Mouse (Mus musculus) embryonic facial prominence, embryonic 11.5 days (tissue): ENCODE data around the gene Mcu. TPM values are rescaled to one million over a fixed set of nuclear protein-coding genes. Genes with fewer than 3 reads are reported as not detected.

ENCODE experiments used
- ATAC-seq: fragments of 200-750 bp; cut with Nextera tagmentation; replicated peaks from 2 replicates; pipeline ENCODE4 v1.8.0; 2017; ENCODE audit warnings: low read depth; ENCODE audit not compliant: insufficient number of reproducible peaks, low FRiP score, low TSS enrichment
- DNase-seq: peaks from one replicate; pipeline ENCODE4 v3.0.0-alpha.2; 2015; ENCODE audit warnings: low spot score
- H3K27ac ChIP-seq: fragments of 300-500 bp; sonication (generic); replicated peaks from 2 replicates; pipeline ENCODE4 v1.5.1; 2014; ENCODE audit warnings: mild to moderate bottlenecking, low read depth, low read length, control low read depth
- H3K27me3 ChIP-seq: fragments of 300-500 bp; sonication (generic); 2 replicates; pipeline ENCODE4 v1.6.1; 2014; ENCODE audit warnings: mild to moderate bottlenecking, low read length, moderate library complexity, mixed read lengths; ENCODE audit not compliant: control insufficient read depth, insufficient read depth
- H3K36me3 ChIP-seq: fragments of 300-500 bp; sonication (generic); replicated peaks from 2 replicates; pipeline ENCODE4 v1.6.1; 2014; ENCODE audit warnings: low read depth, mild to moderate bottlenecking, low read length, moderate library complexity, mixed read lengths; ENCODE audit not compliant: control insufficient read depth, insufficient read depth
- H3K4me1 ChIP-seq: fragments of 300-500 bp; sonication (generic); 2 replicates; pipeline ENCODE4 v1.6.1; 2014; ENCODE audit warnings: low read length, mixed read lengths; ENCODE audit not compliant: control insufficient read depth, insufficient read depth
- H3K4me2 ChIP-seq: fragments of 300-500 bp; sonication (generic); 2 replicates; pipeline ENCODE4 v1.6.1; 2014; ENCODE audit warnings: low read depth, mild to moderate bottlenecking, control low read depth, low read length, moderate library complexity
- H3K4me3 ChIP-seq: fragments of 300-500 bp; sonication (generic); 2 replicates; pipeline ENCODE4 v1.5.1; 2014; ENCODE audit warnings: low read depth, low read length, control low read depth
- H3K9ac ChIP-seq: fragments of 300-500 bp; sonication (generic); replicated peaks from 2 replicates; pipeline ENCODE4 v1.6.1; 2014; ENCODE audit warnings: mild to moderate bottlenecking, control low read depth, low read length
- H3K9me3 ChIP-seq: fragments of 300-500 bp; sonication (generic); replicated peaks from 2 replicates; pipeline ENCODE4 v1.6.1; 2016; ENCODE audit warnings: mild to moderate bottlenecking, low read length, inconsistent platforms, mixed read lengths; ENCODE audit not compliant: control insufficient read depth
- WGBS: fragments of 180-500 bp; shearing (Covaris S2); extraction: QIAGEN DNeasy Blood & Tissue Kit; methylation state at CpG from one replicate; pipeline ENCODE4 v1.1.7; 2014; 5-methylcytosine and 5-hydroxymethylcytosine counted together
- polyA plus RNA-seq: library from polyadenylated mRNA; unstranded; fragments of >200 nt; fragmentation: Nextera tagmentation; extraction: Ambion mirVana; gene quantifications from 2 replicates; pipeline ENCODE4 v1.2.1, GENCODE M21; 2014

The Mcu gene
- polyA plus RNA-seq, 1 experiment from 2014 or later = 25.3 TPM

- DNase-seq = peak; percentile 71
- no peak overlapping the region for H3K27ac ChIP-seq
- ATAC-seq = peak; percentile 83; the same call in 1 of the 2 replicates
- no peaks in the 10 kb centered on the region for H3K4me1 ChIP-seq
- H3K9me3 ChIP-seq = no peaks in the 10 kb centered on the region
- H3K36me3 ChIP-seq = no peaks in the 10 kb centered on the region
- WGBS = under 1% methylated on average over 12 of the region's 12 CpGs
- H3K27me3 ChIP-seq = no peaks in the 10 kb centered on the region
- H3K4me3 ChIP-seq = peak overlapping the region; percentile 27
- peak overlapping the region; percentile 53 for H3K4me2 ChIP-seq
- peak overlapping the region; percentile 5; the same call in 1 of the 2 replicates for H3K9ac ChIP-seq
These were observed 77.0 kb downstream of the Mcu start for GRCm38 (mm10) chr10:59539533-59539875.

DNA sequence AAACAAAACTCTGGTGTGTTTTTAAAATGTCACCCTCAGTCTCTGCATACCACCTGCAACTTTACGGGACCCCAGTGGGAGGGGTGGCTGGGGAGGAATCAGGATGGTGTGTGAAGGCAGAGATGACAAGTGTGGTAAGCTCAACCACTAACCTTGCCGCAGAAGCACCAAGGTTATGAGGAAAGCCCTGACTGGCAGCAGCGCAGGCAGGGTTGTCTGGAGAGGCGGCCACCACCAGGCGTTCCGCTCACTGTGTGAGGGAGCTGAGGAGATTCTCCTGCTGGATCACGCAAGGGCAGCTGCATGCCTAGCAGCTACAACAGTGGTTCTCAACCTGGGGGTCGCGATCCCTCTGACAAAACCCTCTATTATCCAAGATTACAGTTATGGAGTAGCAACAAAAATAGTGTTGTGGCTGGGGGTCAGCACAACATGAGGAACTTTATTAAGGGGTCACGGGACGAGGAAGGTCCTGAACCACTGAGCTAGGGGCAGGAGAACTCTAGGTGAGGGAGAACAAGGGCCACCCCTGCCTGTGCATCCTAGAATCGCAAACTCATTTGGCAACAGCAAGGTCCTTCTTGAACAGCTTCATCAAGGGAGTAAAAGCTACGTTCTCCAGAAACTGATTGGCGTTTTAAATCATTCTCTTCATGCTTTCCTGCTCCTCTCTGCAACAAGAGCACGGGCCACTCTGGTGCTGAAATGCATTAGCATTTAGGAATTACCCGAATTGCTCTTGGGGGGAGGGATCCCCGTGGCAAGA is 77.5 kb downstream of the Mcu start:
- Histone ChIP-seq H3K9ac (peak overlapping the region; percentile 5; the same call in 1 of the 2 replicates), H3K4me2 (peak overlapping the region; percentile 53), H3K9me3 (no peaks in the 10 kb centered on the region), H3K36me3 (no peaks in the 10 kb centered on the region), H3K27ac (no peak overlapping the region), H3K27me3 (no peaks in the 10 kb centered on the region), H3K4me1 (no peaks in the 10 kb centered on the region), H3K4me3 (peak overlapping the region; percentile 27)
- DNase-seq (no peak), ATAC-seq (no peak)
- 22% methylated on average over 17 of the region's 17 CpGs for WGBS

DNA sequence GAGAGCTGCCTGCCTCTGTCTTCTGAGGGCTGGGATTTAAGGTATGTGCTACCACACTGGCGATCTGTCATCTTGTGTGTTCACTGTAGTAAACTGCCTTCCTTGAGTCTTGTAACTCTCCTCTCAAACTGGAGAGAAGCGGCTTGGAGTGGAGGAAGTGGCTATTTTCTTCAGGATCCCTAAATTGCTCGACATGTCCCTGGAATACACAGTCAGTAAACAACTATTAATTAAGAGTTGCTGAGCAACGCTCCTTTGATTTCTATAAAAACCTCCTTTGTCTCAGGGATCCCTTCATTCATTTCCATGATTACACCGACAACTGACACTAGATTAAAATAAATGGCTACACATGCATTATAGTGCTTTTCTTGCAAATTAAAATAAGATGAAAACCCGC is 78.4 kb downstream of the Mcu start:
- Histone ChIP-seq H3K36me3 (no peaks in the 10 kb centered on the region), H3K9ac (no peak overlapping the region), H3K4me1 (no peaks in the 10 kb centered on the region), H3K4me3 (no peak overlapping the region), H3K27me3 (no peaks in the 10 kb centered on the region), H3K4me2 (no peak overlapping the region), H3K9me3 (no peaks in the 10 kb centered on the region), H3K27ac (no peak overlapping the region)
- DNase-seq (no peak), ATAC-seq (no peak)
- 75% methylated on average over 6 of the region's 6 CpGs for WGBS

DNA sequence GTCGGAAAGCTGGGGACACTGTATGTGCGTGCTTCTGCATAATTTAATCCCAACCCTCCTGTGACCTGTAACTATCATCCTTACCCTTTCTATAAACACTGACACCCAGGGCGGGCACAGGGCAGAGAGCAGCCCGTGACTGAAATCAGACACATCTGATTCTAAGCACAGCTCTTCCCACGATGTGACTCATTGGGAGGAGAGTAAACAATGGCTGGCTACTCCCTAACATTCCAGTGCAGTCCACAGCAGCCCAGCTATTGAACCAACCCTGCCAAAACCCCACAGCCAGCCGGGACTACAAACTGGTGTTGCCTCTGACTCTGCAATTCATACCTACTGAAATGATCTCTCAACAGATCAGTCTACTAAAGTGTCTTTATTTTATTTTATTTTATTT is 78.9 kb downstream of the Mcu start:
- no peaks in the 10 kb centered on the region for H3K9me3 ChIP-seq
- no peaks in the 10 kb centered on the region for H3K36me3 ChIP-seq
- DNase-seq = no peak
- no peak overlapping the region for H3K9ac ChIP-seq
- no peak overlapping the region for H3K4me3 ChIP-seq
- no peaks in the 10 kb centered on the region for H3K27me3 ChIP-seq
- no peak for ATAC-seq
- no peak overlapping the region for H3K4me2 ChIP-seq
- no peaks in the 10 kb centered on the region for H3K4me1 ChIP-seq
- H3K27ac ChIP-seq = no peak overlapping the region
- 49% methylated on average over 6 of the region's 6 CpGs for WGBS

DNA sequence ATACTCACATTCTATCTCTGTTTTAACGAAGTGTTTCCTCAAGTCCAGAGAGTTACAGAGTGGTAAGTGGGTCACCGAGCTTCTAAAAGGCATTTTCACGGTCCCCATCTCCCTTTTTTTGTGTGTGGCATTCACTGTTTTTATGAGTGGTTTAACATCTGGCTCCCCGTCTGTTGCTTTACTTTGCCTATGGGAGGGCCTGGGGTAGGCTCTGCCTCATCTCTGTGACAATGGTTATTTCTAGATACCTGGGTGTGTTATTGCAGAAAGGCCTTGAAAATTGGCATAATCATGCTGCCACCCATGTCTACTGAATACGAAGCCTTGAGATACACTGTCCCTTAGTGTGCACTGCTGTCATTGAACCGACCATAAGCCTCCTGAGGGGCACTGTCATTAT is 84.2 kb downstream of the Mcu start:
- ATAC-seq = no peak
- H3K27me3 ChIP-seq = no peaks in the 10 kb centered on the region
- H3K9ac ChIP-seq = no peak overlapping the region
- no peak overlapping the region for H3K27ac ChIP-seq
- no peaks in the 10 kb centered on the region for H3K36me3 ChIP-seq
- H3K9me3 ChIP-seq = no peaks in the 10 kb centered on the region
- 93% methylated on average over 6 of the region's 6 CpGs for WGBS
- H3K4me2 ChIP-seq = no peak overlapping the region
- no peak for DNase-seq
- no peak overlapping the region for H3K4me3 ChIP-seq
- H3K4me1 ChIP-seq = no peaks in the 10 kb centered on the region

- no peak overlapping the region for H3K9ac ChIP-seq
- DNase-seq = no peak
- H3K9me3 ChIP-seq = no peaks in the 10 kb centered on the region
- H3K4me2 ChIP-seq = no peak overlapping the region
- ATAC-seq = no peak
- H3K27me3 ChIP-seq = no peaks in the 10 kb centered on the region
- H3K4me1 ChIP-seq = no peaks in the 10 kb centered on the region
- H3K27ac ChIP-seq = no peak overlapping the region
- 94% methylated on average over 5 of the region's 5 CpGs for WGBS
- no peaks in the 10 kb centered on the region for H3K36me3 ChIP-seq
- no peak overlapping the region for H3K4me3 ChIP-seq
These were observed 88.7 kb downstream of the Mcu start for GRCm38 (mm10) chr10:59527819-59528218.

DNA sequence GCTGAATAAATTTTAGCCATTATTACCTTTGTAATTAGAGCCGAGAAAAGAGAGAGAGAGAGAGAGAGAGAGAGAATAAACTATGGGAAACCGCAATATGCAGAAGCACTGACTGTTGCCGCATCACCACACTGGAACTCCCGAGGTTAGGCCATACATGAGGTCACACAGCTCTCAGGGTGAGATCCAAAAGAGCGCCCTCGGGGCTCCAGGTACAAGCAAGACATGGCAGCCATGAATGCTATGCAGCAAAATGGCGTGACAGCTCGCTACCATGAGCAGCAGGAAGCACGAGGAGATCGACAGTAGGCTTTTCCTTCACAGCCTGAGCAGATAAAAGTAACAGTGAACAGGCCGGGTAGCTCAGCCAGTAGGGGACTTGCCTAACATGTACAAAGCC is 89.2 kb downstream of the Mcu start:
- H3K4me3 ChIP-seq = no peak overlapping the region
- ATAC-seq = no peak
- WGBS = 87% methylated on average over 11 of the region's 11 CpGs

GRCm38 (mm10) chr10:59524675-59525074 is 91.8 kb downstream of the Mcu start:
- no peak overlapping the region for H3K4me3 ChIP-seq
- H3K36me3 ChIP-seq = no peaks in the 10 kb centered on the region
- no peaks in the 10 kb centered on the region for H3K9me3 ChIP-seq
- DNase-seq (no peak), ATAC-seq (no peak)
- no peaks in the 10 kb centered on the region for H3K4me1 ChIP-seq
- no peaks in the 10 kb centered on the region for H3K27me3 ChIP-seq
- WGBS = 85% methylated on average over 5 of the region's 5 CpGs
- H3K4me2 ChIP-seq = no peak overlapping the region
- no peak overlapping the region for H3K27ac ChIP-seq
- no peak overlapping the region for H3K9ac ChIP-seq

More for the DNA sequence above, 89.2 kb downstream of the Mcu start:
- H3K36me3 ChIP-seq = no peaks in the 10 kb centered on the region
- H3K9ac ChIP-seq = no peak overlapping the region
- H3K4me2 ChIP-seq = no peak overlapping the region
- H3K9me3 ChIP-seq = no peaks in the 10 kb centered on the region
- H3K27me3 ChIP-seq = no peaks in the 10 kb centered on the region
- no peak for DNase-seq
- no peak overlapping the region for H3K27ac ChIP-seq
- H3K4me1 ChIP-seq = no peaks in the 10 kb centered on the region
